Mouse (Mus musculus) midbrain, postnatal 0 days (tissue): ENCODE results near the gene Slc38a6. TPM values are rescaled to one million over a fixed set of nuclear protein-coding genes. Genes with fewer than 3 reads are reported as not detected.

Source experiments
- ATAC-seq: fragments of 200-750 bp; cut with Nextera tagmentation; 2 replicates; pipeline ENCODE4 v1.8.0; 2017; ENCODE audit warnings: moderate number of reproducible peaks, mild to moderate bottlenecking, moderate TSS enrichment, moderate library complexity; ENCODE audit not compliant: low FRiP score
- DNase-seq: peaks from one replicate; pipeline ENCODE4 v3.0.0-alpha.2; 2015; ENCODE audit warnings: low spot score
- H3K27ac ChIP-seq: fragments of 300-500 bp; sonication (generic); 2 replicates; pipeline ENCODE4 v1.5.1; 2014; ENCODE audit warnings: low read depth, mild to moderate bottlenecking, low read length, mixed read lengths
- H3K27me3 ChIP-seq: fragments of 300-500 bp; sonication (generic); 2 replicates; pipeline ENCODE4 v1.6.1; 2014; ENCODE audit warnings: low read length, control low read depth, mixed read lengths; ENCODE audit not compliant: insufficient read depth
- H3K36me3 ChIP-seq: fragments of 300-500 bp; sonication (generic); 2 replicates; pipeline ENCODE4 v1.6.1; 2014; ENCODE audit warnings: low read length, control low read depth, mixed read lengths; ENCODE audit not compliant: insufficient read depth
- H3K4me1 ChIP-seq: fragments of 300-500 bp; sonication (generic); 2 replicates; pipeline ENCODE4 v1.6.1; 2014; ENCODE audit warnings: mild to moderate bottlenecking, control low read depth, antibody characterized with exemption, low read length, mixed read lengths; ENCODE audit not compliant: insufficient read depth
- H3K4me2 ChIP-seq: fragments of 300-500 bp; sonication (generic); 2 replicates; pipeline ENCODE4 v1.6.1; 2014; ENCODE audit warnings: low read depth, mild to moderate bottlenecking, low read length, mixed read lengths; ENCODE audit not compliant: poor library complexity, severe bottlenecking
- H3K4me3 ChIP-seq: fragments of 300-500 bp; sonication (generic); 2 replicates; pipeline ENCODE4 v1.5.1; 2014; ENCODE audit warnings: low read depth, mild to moderate bottlenecking, low read length, moderate library complexity
- H3K9ac ChIP-seq: fragments of 300-500 bp; sonication (generic); replicated peaks from 2 replicates; pipeline ENCODE4 v1.6.1; 2014; ENCODE audit warnings: mild to moderate bottlenecking, low read length, moderate library complexity, mixed read lengths; ENCODE audit not compliant: poor library complexity, severe bottlenecking
- H3K9me3 ChIP-seq: fragments of 300-500 bp; sonication (generic); 2 replicates; pipeline ENCODE4 v1.6.1; 2016; ENCODE audit warnings: low read length, control low read depth
- CTCF ChIP-seq: IDR thresholded peaks from 2 replicates; pipeline ENCODE4 v1.5.1; 2016; ENCODE audit warnings: antibody characterized with exemption, mild to moderate bottlenecking
- WGBS: fragments of 180-500 bp; shearing (Covaris S2); extraction: QIAGEN DNeasy Blood & Tissue Kit; methylation state at CpG from one replicate; pipeline ENCODE4 v1.1.7; 2014; 5-methylcytosine and 5-hydroxymethylcytosine counted together
- polyA plus RNA-seq: library from polyadenylated mRNA; unstranded; fragments of >200 nt; fragmentation: Nextera tagmentation; extraction: Ambion mirVana; gene quantifications from 2 replicates; pipeline ENCODE4 v1.2.1, GENCODE M21; 2015
- total RNA-seq: library from RNA; depleted of rRNA; stranded (reverse); fragments of >200 nt; gene quantifications from 2 replicates; pipeline ENCODE4 v1.2.3, GENCODE M21; 2014

Gene Slc38a6
- total and polyA plus RNA-seq, 2 experiments from 2014 or later = 10.2 to 26.2 TPM

DNA sequence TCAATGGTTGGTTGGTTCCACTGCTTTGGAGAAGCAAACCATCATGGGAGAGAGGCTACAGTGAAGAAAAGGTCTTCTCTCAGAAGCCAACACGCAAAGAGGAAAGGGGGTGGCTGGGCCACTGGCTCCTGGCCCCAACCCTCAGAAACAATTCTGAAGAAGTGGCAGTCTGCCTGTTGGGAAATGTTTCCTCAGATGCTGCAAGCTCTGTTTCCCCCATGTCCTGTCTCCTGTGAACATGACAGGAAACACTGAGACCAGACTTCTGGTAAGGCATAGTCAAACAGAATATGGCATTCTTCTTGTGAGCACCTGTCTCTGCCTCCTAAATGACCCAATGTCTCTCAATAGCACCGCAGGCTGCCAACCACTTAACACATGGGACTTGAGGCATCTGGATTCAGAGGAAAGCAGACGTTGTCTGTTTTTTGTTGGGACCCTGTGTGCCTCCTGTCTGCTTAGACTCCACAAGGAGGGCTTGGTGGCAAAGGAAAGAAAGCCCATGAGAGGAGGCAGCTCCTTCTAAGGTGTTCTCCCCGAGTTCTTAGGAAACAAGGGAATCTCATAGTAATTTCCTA is 83.9 kb downstream of the Slc38a6 start:
- DNase-seq (no peak), ATAC-seq (no peak)
- H3K4me3 ChIP-seq = no peak overlapping the region
- H3K4me1 ChIP-seq = no peaks in the 10 kb centered on the region
- no peaks in the 10 kb centered on the region for H3K36me3 ChIP-seq
- no peaks in the 10 kb centered on the region for H3K9me3 ChIP-seq
- WGBS = 75% methylated on average over 4 of the region's 4 CpGs
- no peak for TF ChIP-seq CTCF
- H3K4me2 ChIP-seq = no peak overlapping the region
- no peak overlapping the region for H3K27ac ChIP-seq
- H3K27me3 ChIP-seq = no peaks in the 10 kb centered on the region
- H3K9ac ChIP-seq = no peak overlapping the region

- 79% methylated on average over 7 of the region's 7 CpGs for WGBS
- ATAC-seq = no peak
These were observed 84.6 kb downstream of the Slc38a6 start for GRCm38 (mm10) chr12:73371132-73371531.

GRCm38 (mm10) chr12:73378026-73378425 is 91.4 kb downstream of the Slc38a6 start:
- H3K27me3 ChIP-seq = no peaks in the 10 kb centered on the region
- no peak overlapping the region for H3K4me3 ChIP-seq
- no peaks in the 10 kb centered on the region for H3K36me3 ChIP-seq
- no peak for TF ChIP-seq CTCF
- no peaks in the 10 kb centered on the region for H3K9me3 ChIP-seq
- no peak overlapping the region for H3K9ac ChIP-seq
- H3K4me1 ChIP-seq = no peaks in the 10 kb centered on the region
- H3K4me2 ChIP-seq = no peak overlapping the region
- DNase-seq (no peak), ATAC-seq (no peak)
- WGBS = 87% methylated on average over 5 of the region's 5 CpGs
- no peak overlapping the region for H3K27ac ChIP-seq

More at GRCm38 (mm10) chr12:73371132-73371531, 84.6 kb downstream of the Slc38a6 start:
- no peak overlapping the region for H3K9ac ChIP-seq
- no peaks in the 10 kb centered on the region for H3K27me3 ChIP-seq
- H3K4me3 ChIP-seq = no peak overlapping the region
- H3K27ac ChIP-seq = no peak overlapping the region
- H3K36me3 ChIP-seq = no peaks in the 10 kb centered on the region
- TF ChIP-seq CTCF = no peak
- no peak overlapping the region for H3K4me2 ChIP-seq
- no peaks in the 10 kb centered on the region for H3K4me1 ChIP-seq
- DNase-seq = peak; percentile 81
- no peaks in the 10 kb centered on the region for H3K9me3 ChIP-seq

- ATAC-seq = no peak
- WGBS = 91% methylated on average over 13 of the region's 13 CpGs
- no peak for TF ChIP-seq CTCF
These were observed 92.3 kb downstream of the Slc38a6 start for GRCm38 (mm10) chr12:73378724-73379355.

DNA sequence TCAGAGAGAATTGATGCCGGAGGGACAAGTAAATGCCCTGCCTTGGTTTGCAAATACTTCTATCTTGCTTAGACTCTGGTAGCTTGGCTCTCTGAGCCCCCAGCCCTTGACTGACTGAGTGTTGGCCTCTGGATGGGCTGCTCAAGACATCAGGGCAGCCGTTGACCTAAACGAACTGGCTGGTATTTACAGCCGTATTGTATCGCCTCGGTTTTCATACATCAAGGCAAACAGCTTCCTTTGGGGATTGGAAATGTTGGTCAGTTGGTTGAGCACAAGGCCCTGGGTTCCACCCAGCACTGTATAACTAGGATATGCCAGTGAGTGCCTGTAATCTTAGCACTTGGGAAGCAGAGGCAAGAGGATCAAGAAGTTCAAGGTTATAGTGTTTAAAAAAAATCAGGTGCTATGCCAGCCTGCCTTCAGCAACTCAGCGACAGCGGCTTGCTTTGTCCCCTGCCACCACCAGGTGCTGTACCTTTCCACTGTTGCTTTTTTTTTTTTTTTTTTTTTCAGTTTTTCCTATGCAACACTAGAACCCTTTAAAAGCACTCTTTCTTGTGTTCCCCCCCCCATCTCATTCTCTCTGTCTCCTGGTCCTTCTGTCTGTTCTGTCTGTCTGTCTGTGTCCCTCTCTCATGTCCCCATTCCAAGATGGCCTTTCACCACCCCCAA is 94.2 kb downstream of the Slc38a6 start:
- ATAC-seq = no peak

More at GRCm38 (mm10) chr12:73378724-73379355, 92.3 kb downstream of the Slc38a6 start:
- H3K9me3 ChIP-seq = no peaks in the 10 kb centered on the region
- no peaks in the 10 kb centered on the region for H3K27me3 ChIP-seq
- DNase-seq = no peak
- no peaks in the 10 kb centered on the region for H3K36me3 ChIP-seq
- no peaks in the 10 kb centered on the region for H3K4me1 ChIP-seq
- H3K4me2 ChIP-seq = no peak overlapping the region
- H3K9ac ChIP-seq = no peak overlapping the region
- H3K27ac ChIP-seq = no peak overlapping the region
- no peak overlapping the region for H3K4me3 ChIP-seq

GRCm38 (mm10) chr12:73381452-73381851 is 94.9 kb downstream of the Slc38a6 start:
- no peak for TF ChIP-seq CTCF
- DNase-seq (no peak), ATAC-seq (no peak)
- H3K4me3 ChIP-seq = no peak overlapping the region
- H3K4me1 ChIP-seq = no peaks in the 10 kb centered on the region
- H3K27me3 ChIP-seq = no peaks in the 10 kb centered on the region
- H3K27ac ChIP-seq = no peak overlapping the region
- no peaks in the 10 kb centered on the region for H3K9me3 ChIP-seq
- WGBS = 69% methylated on average over 7 of the region's 7 CpGs
- H3K36me3 ChIP-seq = no peaks in the 10 kb centered on the region
- H3K4me2 ChIP-seq = no peak overlapping the region
- no peak overlapping the region for H3K9ac ChIP-seq

More for the DNA sequence above, 94.2 kb downstream of the Slc38a6 start:
- no peak overlapping the region for H3K4me3 ChIP-seq
- H3K36me3 ChIP-seq = no peaks in the 10 kb centered on the region
- H3K27me3 ChIP-seq = no peaks in the 10 kb centered on the region
- no peaks in the 10 kb centered on the region for H3K4me1 ChIP-seq
- 95% methylated on average over 8 of the region's 8 CpGs for WGBS
- DNase-seq = no peak
- no peak overlapping the region for H3K4me2 ChIP-seq
- H3K9ac ChIP-seq = no peak overlapping the region
- no peaks in the 10 kb centered on the region for H3K9me3 ChIP-seq
- TF ChIP-seq CTCF = no peak
- no peak overlapping the region for H3K27ac ChIP-seq
